Mouse (Mus musculus) heart, postnatal 36 days (tissue): ENCODE measurements at regions not wholly inside any gene's neighbourhood (a gene's known extent, or its start where the extent isn't known, plus 50 kb on each side); places are given as distances from the start of the nearest gene placed in this dataset.

Experiments used
- DNase-seq, 2 experiments: peaks; one replicate each; pipeline ENCODE4 v3.0.0; 2021 to 2022
- intact Hi-C: fragments of 180-260 bp; cut with DNase I; formaldehyde crosslinking; loops from one replicate; pipeline ENCODE4 v1.15.1; 2025

GRCm38 (mm10) chr11:7412631-7413030, 198.9 kb upstream of the Igfbp3 start:
- intact Hi-C loops = no loop called here
- DNase-seq = no peak

GRCm38 (mm10) chr11:7408992-7409391, 195.3 kb upstream of the Igfbp3 start:
- no peak for DNase-seq
- intact Hi-C loops = no loop called here

- intact Hi-C loops = no loop called here
- no peak for DNase-seq
Observed at GRCm38 (mm10) chr11:7404666-7405065, 190.9 kb upstream of the Igfbp3 start.

GRCm38 (mm10) chr11:7371835-7372234, 158.1 kb upstream of the Igfbp3 start:
- intact Hi-C loops = no loop called here
- no peak for DNase-seq

GRCm38 (mm10) chr11:7361388-7361787, 147.7 kb upstream of the Igfbp3 start:
- intact Hi-C loops = no loop called here
- DNase-seq = no peak

GRCm38 (mm10) chr11:7348601-7349000, 134.9 kb upstream of the Igfbp3 start:
- intact Hi-C loops = no loop called here
- no peak for DNase-seq

- intact Hi-C loops = no loop called here
- no peak for DNase-seq
Observed at GRCm38 (mm10) chr11:7337826-7338225, 124.1 kb upstream of the Igfbp3 start.

GRCm38 (mm10) chr11:7317409-7317970, 103.8 kb upstream of the Igfbp3 start:
- intact Hi-C loops = no loop called here
- no peak for DNase-seq

- intact Hi-C loops = no loop called here
- no peak for DNase-seq
Observed at GRCm38 (mm10) chr11:7296252-7296651, 82.5 kb upstream of the Igfbp3 start.

- intact Hi-C loops = no loop called here
Observed at GRCm38 (mm10) chr11:7289242-7289938, 75.7 kb upstream of the Igfbp3 start.

GRCm38 (mm10) chr11:7284836-7285490, 71.2 kb upstream of the Igfbp3 start:
- intact Hi-C loops = loop anchor here (5.0 kb wide), 1 partner anchor 282 kb away; no protein-coding TSS in a partner anchor

More at GRCm38 (mm10) chr11:7289242-7289938, 75.7 kb upstream of the Igfbp3 start:
- DNase-seq = no peak

GRCm38 (mm10) chr11:7282981-7283380, 69.3 kb upstream of the Igfbp3 start:
- DNase-seq = no peak
- intact Hi-C loops = loop anchor here (5.0 kb wide), 1 partner anchor 284 kb away; no protein-coding TSS in a partner anchor

More at GRCm38 (mm10) chr11:7284836-7285490, 71.2 kb upstream of the Igfbp3 start:
- DNase-seq = no peak

GRCm38 (mm10) chr11:7282188-7282587, 68.5 kb upstream of the Igfbp3 start:
- intact Hi-C loops = loop anchor here (5.0 kb wide), 1 partner anchor 285 kb away; no protein-coding TSS in a partner anchor
- DNase-seq = no peak

- no peak for DNase-seq
- intact Hi-C loops = loop anchor here (5.0 kb wide), 1 partner anchor 286 kb away; no protein-coding TSS in a partner anchor
Observed at GRCm38 (mm10) chr11:7281656-7282055, 67.9 kb upstream of the Igfbp3 start.

- DNase-seq = no peak
- intact Hi-C loops = loop anchor here (5.0 kb wide), 1 partner anchor 287 kb away; no protein-coding TSS in a partner anchor
Observed at GRCm38 (mm10) chr11:7279891-7280290, 66.2 kb upstream of the Igfbp3 start.

- intact Hi-C loops = no loop called here
- no peak for DNase-seq
Observed at GRCm38 (mm10) chr11:7272543-7272942, 58.8 kb upstream of the Igfbp3 start.

GRCm38 (mm10) chr11:7270916-7271315, 57.2 kb upstream of the Igfbp3 start:
- DNase-seq = no peak
- intact Hi-C loops = no loop called here

GRCm38 (mm10) chr11:7263971-7264370, 50.2 kb upstream of the Igfbp3 start:
- DNase-seq = no peak
- intact Hi-C loops = no loop called here
